Mouse (Mus musculus) lung, adult 2 months (tissue): ENCODE measurements around the gene 4933430I17Rik. TPM values are rescaled to one million over a fixed set of nuclear protein-coding genes. Genes with fewer than 3 reads are reported as not detected.
"Not testable (repeated sequence)": the region's sequence is repeated elsewhere in the genome, so short reads cannot be mapped to it uniquely, and the experiment has no call there.

Experiments
- DNase-seq: peaks from one replicate; pipeline ENCODE4 v3.0.0; 2022
- H3K4me1 ChIP-seq: fragments of 200-500 bp; 2 replicates; pipeline ENCODE4 v1.6.1; 2011; ENCODE audit warnings: low read length; ENCODE audit not compliant: control insufficient read depth, insufficient read depth
- H3K4me3 ChIP-seq: fragments of 200-500 bp; replicated peaks from 2 replicates; pipeline ENCODE3; 2011; ENCODE audit warnings: low read depth, mild to moderate bottlenecking, control low read depth, low read length; ENCODE audit errors: extremely low read depth
- CTCF ChIP-seq: fragments of 200-500 bp; IDR thresholded peaks from 2 replicates; pipeline ENCODE4 v1.5.1; 2011; ENCODE audit warnings: mild to moderate bottlenecking, low read length, control low read depth; ENCODE audit not compliant: insufficient read depth
- POLR2A ChIP-seq: fragments of 200-500 bp; IDR thresholded peaks from 2 replicates; pipeline ENCODE4 v1.6.1; 2011; ENCODE audit warnings: low read depth, mild to moderate bottlenecking, control low read depth, low read length, borderline replicate concordance; ENCODE audit errors: extremely low read depth
- WGBS: fragments of 180-500 bp; shearing (Covaris S2); methylation state at CpG from one replicate; pipeline ENCODE4 v1.1.7; 2018; 5-methylcytosine and 5-hydroxymethylcytosine counted together
- polyA plus RNA-seq: library from polyadenylated mRNA; depleted of rRNA; stranded (reverse); fragments of >200 nt; gene quantifications from 2 replicates; pipeline ENCODE4 v1.2.3, GENCODE M21; 2012; rRNA removed

4933430I17Rik gene
- 0.08 and 0.15 TPM in 2 replicates for polyA plus RNA-seq

GRCm38 (mm10) chr4:62524651-62525488 lies at the start of gene 4933430I17Rik, which contains the start of gene Pole3:
Gene 4933430I17Rik, plus strand, starts transcription at chr4:62525369.
Gene Pole3, minus strand, starts transcription at chr4:62525068.
- peak; percentile 98 for DNase-seq
- Histone ChIP-seq H3K4me1 (peaks cover 4% of the 10 kb centered on the region; the same call in 1 of the 2 replicates), H3K4me3 (peak within 1 kb of the TSS; percentile 91)
- under 1% methylated on average over 59 of the region's 59 CpGs for WGBS
- TF ChIP-seq CTCF (no peak), POLR2A (no peak)

- H3K4me3 ChIP-seq: no peak overlapping the region
- no peak for TF ChIP-seq POLR2A
- no peak for TF ChIP-seq CTCF
- 62% methylated on average over 6 of the region's 6 CpGs for WGBS
- no peak for DNase-seq
- H3K4me1 ChIP-seq: peaks cover 7% of the 10 kb centered on the region
Observed at GRCm38 (mm10) chr4:62475793-62476192, 49.4 kb upstream of the 4933430I17Rik start.

- Histone ChIP-seq H3K4me3 (no peak overlapping the region), H3K4me1 (peaks cover 7% of the 10 kb centered on the region)
- DNase-seq: no peak
- TF ChIP-seq CTCF: no peak
- TF ChIP-seq POLR2A: no peak
- WGBS: 59% methylated on average over 6 of the region's 6 CpGs
Observed at GRCm38 (mm10) chr4:62477542-62478244, 47.5 kb upstream of the 4933430I17Rik start.

GRCm38 (mm10) chr4:62479593-62479936 lies 45.6 kb upstream of the 4933430I17Rik start:
- DNase-seq, H3K4me1 ChIP-seq: not testable (repeated sequence)
- TF ChIP-seq CTCF: 0 out of 2 replicates have a peak, but pooled peaks have one; percentile 30
- peak overlapping the region; percentile 62 for H3K4me3 ChIP-seq
- WGBS: 10% methylated on average over 11 of the region's 11 CpGs

GRCm38 (mm10) chr4:62479937-62480708 lies 45.0 kb upstream of the 4933430I17Rik start, which contains the start of gene Bspry:
Gene Bspry, plus strand, starts transcription at chr4:62480053.
- DNase-seq: peak; percentile 68
- TF ChIP-seq POLR2A (no peak), CTCF (no peak)
- peaks cover 7% of the 10 kb centered on the region for H3K4me1 ChIP-seq
- H3K4me3 ChIP-seq: peak within 1 kb of the TSS; percentile 62
- 2% methylated on average over 71 of the region's 71 CpGs for WGBS

- DNase-seq: no peak
- WGBS: 19% methylated on average over 10 of the region's 10 CpGs
- TF ChIP-seq CTCF: no peak
- TF ChIP-seq POLR2A: no peak
- no peak overlapping the region for H3K4me3 ChIP-seq
- peaks cover 3% of the 10 kb centered on the region for H3K4me1 ChIP-seq
Observed at GRCm38 (mm10) chr4:62480709-62481605, 44.2 kb upstream of the 4933430I17Rik start.

GRCm38 (mm10) chr4:62484928-62485327 lies 40.2 kb upstream of the 4933430I17Rik start:
- H3K4me3 ChIP-seq: no peak overlapping the region
- TF ChIP-seq CTCF (no peak), POLR2A (no peak)
- WGBS: 71% methylated on average over 3 of the region's 3 CpGs
- peaks cover 2% of the 10 kb centered on the region for H3K4me1 ChIP-seq
- DNase-seq: no peak

- TF ChIP-seq CTCF: no peak
- no peak for TF ChIP-seq POLR2A
- WGBS: 66% methylated on average over 8 of the region's 8 CpGs
- H3K4me3 ChIP-seq: no peak overlapping the region
- peaks cover 2% of the 10 kb centered on the region for H3K4me1 ChIP-seq
- DNase-seq: peak; percentile 52
Observed at GRCm38 (mm10) chr4:62485450-62486161, 39.6 kb upstream of the 4933430I17Rik start.
